Mouse (Mus musculus): Measurements from ENCODE around the gene Hoxa7. TPM values are rescaled to one million over a fixed set of nuclear protein-coding genes. Genes with fewer than 3 reads are reported as not detected.
A peak's percentile ranks its signal among the peaks of the same experiment; 100 is the strongest.

Gene Hoxa7
- total RNA-seq, 1 experiment: 0.89 TPM

GRCm38 (mm10) chr6:52196811-52197210 lies 24.8 kb downstream of the Hoxa7 start:
- H3K4me3 ChIP-seq (ENCODE audit: insufficient read depth in 1 of 2, low read depth in 1 of 2, low read length in 2 of 2, poor library complexity in 1 of 2, severe bottlenecking in 1 of 2): no peak overlapping the region
- in situ Hi-C loops (cut with MboI; ENCODE audit: low sequenced_read_pairs in 2 of 2, unreplicated experiment in 2 of 2): no loop called here

GRCm38 (mm10) chr6:52194690-52195089 lies 27.0 kb downstream of the Hoxa7 start:
- TF ChIP-seq HCFC1 (IDR thresholded peaks at IDR 0.05; ENCODE audit: borderline replicate concordance, insufficient read depth, low read length) (no peak), ZC3H11A (IDR thresholded peaks at IDR 0.05; ENCODE audit: borderline replicate concordance, low read depth, low read length) (no peak), CHD2 (IDR thresholded peaks at IDR 0.05; ENCODE audit: low read depth, low read length) (no peak), ZNF384 (IDR thresholded peaks at IDR 0.05; ENCODE audit: low read depth, low read length) (no peak), MAFK (IDR thresholded peaks at IDR 0.05; ENCODE audit: insufficient read depth, low read depth, low read length) (no peak)
- Histone ChIP-seq H3K4me3 (ENCODE audit: insufficient read depth in 1 of 2, low read depth in 1 of 2, low read length in 2 of 2, poor library complexity in 1 of 2, severe bottlenecking in 1 of 2) (no peak overlapping the region), H3K9me3 (ENCODE audit: control insufficient read depth, insufficient read depth, low read depth, low read length) (no peaks in the 10 kb centered on the region), H3K9ac (ENCODE audit: insufficient read depth, low read depth, low read length, poor library complexity, severe bottlenecking) (no peak overlapping the region), H3K27ac (ENCODE audit: insufficient read depth, low read depth, low read length, poor library complexity, severe bottlenecking) (no peak overlapping the region), H3K36me3 (ENCODE audit: control insufficient read depth, insufficient read depth, low read length, poor library complexity, severe bottlenecking) (no peaks in the 10 kb centered on the region), H3K4me1 (ENCODE audit: control insufficient read depth in 2 of 2, insufficient read depth in 2 of 2, low read length in 2 of 2, poor library complexity in 1 of 2) (peaks cover 0 to 2% of the 10 kb centered on the region in 2 experiments; a peak in 1 of 4 replicates)
- in situ Hi-C loops (cut with MboI; ENCODE audit: low sequenced_read_pairs in 2 of 2, unreplicated experiment in 2 of 2): no loop called here
- DNase-seq (ENCODE audit: low read depth, low spot score): no peak

More at GRCm38 (mm10) chr6:52196811-52197210, 24.8 kb downstream of the Hoxa7 start:
- TF ChIP-seq MAFK (IDR thresholded peaks at IDR 0.05; ENCODE audit: insufficient read depth, low read depth, low read length) (no peak), ZC3H11A (IDR thresholded peaks at IDR 0.05; ENCODE audit: borderline replicate concordance, low read depth, low read length) (no peak), ZNF384 (IDR thresholded peaks at IDR 0.05; ENCODE audit: low read depth, low read length) (no peak), HCFC1 (IDR thresholded peaks at IDR 0.05; ENCODE audit: borderline replicate concordance, insufficient read depth, low read length) (no peak), CHD2 (IDR thresholded peaks at IDR 0.05; ENCODE audit: low read depth, low read length) (no peak)
- H3K9me3 ChIP-seq (ENCODE audit: control insufficient read depth, insufficient read depth, low read depth, low read length): no peaks in the 10 kb centered on the region
- no peak overlapping the region for H3K27ac ChIP-seq (ENCODE audit: insufficient read depth, low read depth, low read length, poor library complexity, severe bottlenecking)
- no peaks in the 10 kb centered on the region for H3K4me1 ChIP-seq (ENCODE audit: control insufficient read depth in 2 of 2, insufficient read depth in 2 of 2, low read length in 2 of 2, poor library complexity in 1 of 2)
- DNase-seq (ENCODE audit: low read depth, low spot score): no peak
- no peaks in the 10 kb centered on the region for H3K36me3 ChIP-seq (ENCODE audit: control insufficient read depth, insufficient read depth, low read length, poor library complexity, severe bottlenecking)
- H3K9ac ChIP-seq (ENCODE audit: insufficient read depth, low read depth, low read length, poor library complexity, severe bottlenecking): no peak overlapping the region

GRCm38 (mm10) chr6:52191860-52192550 lies 29.6 kb downstream of the Hoxa7 start:
- Histone ChIP-seq H3K9me3 (ENCODE audit: control insufficient read depth, insufficient read depth, low read depth, low read length) (no peaks in the 10 kb centered on the region), H3K4me3 (ENCODE audit: insufficient read depth in 1 of 2, low read depth in 1 of 2, low read length in 2 of 2, poor library complexity in 1 of 2, severe bottlenecking in 1 of 2) (peak overlapping the region; percentile 67 to 74), H3K36me3 (ENCODE audit: control insufficient read depth, insufficient read depth, low read length, poor library complexity, severe bottlenecking) (no peaks in the 10 kb centered on the region), H3K4me1 (ENCODE audit: control insufficient read depth in 2 of 2, insufficient read depth in 2 of 2, low read length in 2 of 2, poor library complexity in 1 of 2) (peaks cover 0 to 2% of the 10 kb centered on the region in 2 experiments; a peak in 1 of 4 replicates), H3K27ac (ENCODE audit: insufficient read depth, low read depth, low read length, poor library complexity, severe bottlenecking) (no peak overlapping the region), H3K9ac (ENCODE audit: insufficient read depth, low read depth, low read length, poor library complexity, severe bottlenecking) (peak overlapping the region; percentile 67)
- DNase-seq (ENCODE audit: low read depth, low spot score): no peak
- in situ Hi-C loops (cut with MboI; ENCODE audit: low sequenced_read_pairs in 2 of 2, unreplicated experiment in 2 of 2): no loop called here
- TF ChIP-seq MAFK (IDR thresholded peaks at IDR 0.05; ENCODE audit: insufficient read depth, low read depth, low read length): no peak
- no peak for TF ChIP-seq HCFC1 (IDR thresholded peaks at IDR 0.05; ENCODE audit: borderline replicate concordance, insufficient read depth, low read length)
- TF ChIP-seq ZC3H11A (IDR thresholded peaks at IDR 0.05; ENCODE audit: borderline replicate concordance, low read depth, low read length): no peak
- no peak for TF ChIP-seq ZNF384 (IDR thresholded peaks at IDR 0.05; ENCODE audit: low read depth, low read length)
- TF ChIP-seq CHD2 (IDR thresholded peaks at IDR 0.05; ENCODE audit: low read depth, low read length): no peak

GRCm38 (mm10) chr6:52190906-52191810 lies 30.5 kb downstream of the Hoxa7 start, which contains the start of gene Hoxa4:
Hoxa4 (minus strand) TSS chr6:52191753.
- DNase-seq (ENCODE audit: low read depth, low spot score): no peak
- in situ Hi-C loops (cut with MboI; ENCODE audit: low sequenced_read_pairs in 2 of 2, unreplicated experiment in 2 of 2): no loop called here
- H3K9ac ChIP-seq (ENCODE audit: insufficient read depth, low read depth, low read length, poor library complexity, severe bottlenecking): peak within 1 kb of the TSS; percentile 67
- no peaks in the 10 kb centered on the region for H3K9me3 ChIP-seq (ENCODE audit: control insufficient read depth, insufficient read depth, low read depth, low read length)
- peak within 1 kb of the TSS; percentile 67 to 74 for H3K4me3 ChIP-seq (ENCODE audit: insufficient read depth in 1 of 2, low read depth in 1 of 2, low read length in 2 of 2, poor library complexity in 1 of 2, severe bottlenecking in 1 of 2)
- H3K4me1 ChIP-seq (ENCODE audit: control insufficient read depth in 2 of 2, insufficient read depth in 2 of 2, low read length in 2 of 2, poor library complexity in 1 of 2): peaks cover 0 to 2% of the 10 kb centered on the region in 2 experiments; a peak in 1 of 4 replicates
- H3K36me3 ChIP-seq (ENCODE audit: control insufficient read depth, insufficient read depth, low read length, poor library complexity, severe bottlenecking): no peaks in the 10 kb centered on the region
- TF ChIP-seq ZC3H11A (IDR thresholded peaks at IDR 0.05; ENCODE audit: borderline replicate concordance, low read depth, low read length): no peak
- no peak for TF ChIP-seq ZNF384 (IDR thresholded peaks at IDR 0.05; ENCODE audit: low read depth, low read length)
- no peak for TF ChIP-seq CHD2 (IDR thresholded peaks at IDR 0.05; ENCODE audit: low read depth, low read length)
- no peak for TF ChIP-seq MAFK (IDR thresholded peaks at IDR 0.05; ENCODE audit: insufficient read depth, low read depth, low read length)
- no peak for TF ChIP-seq HCFC1 (IDR thresholded peaks at IDR 0.05; ENCODE audit: borderline replicate concordance, insufficient read depth, low read length)
- H3K27ac ChIP-seq (ENCODE audit: insufficient read depth, low read depth, low read length, poor library complexity, severe bottlenecking): no peak within 1 kb of the TSS

Measured in ES-E14 (cell line).